ENCODE assay signal across 7 mouse cellular contexts in the genomic region with DNA sequence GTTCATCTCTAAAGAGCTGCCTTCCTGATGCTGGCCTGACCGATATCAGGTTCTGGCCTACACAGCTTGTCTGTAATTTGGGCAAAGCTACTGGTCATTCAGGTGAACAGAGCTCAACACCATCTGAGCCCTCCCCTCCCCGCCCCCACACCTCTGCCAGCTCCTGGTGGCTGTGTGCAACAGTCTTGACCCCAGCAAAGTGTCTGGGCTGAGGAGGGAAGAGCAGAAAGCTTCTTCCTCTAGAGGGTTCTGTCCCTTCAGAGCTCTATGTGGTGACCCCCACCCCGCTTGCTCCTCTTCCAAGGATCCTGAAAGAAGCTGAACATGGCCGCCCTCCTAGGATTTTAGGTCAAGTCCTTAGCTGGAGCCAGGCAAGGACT. TPM values are rescaled to one million over a fixed set of nuclear protein-coding genes. Genes with fewer than 3 reads are reported as not detected.
DNase-seq lines count a peak whose midpoint lies in the region; ATAC-seq lines count a peak whose summit lies in the region.

No protein-coding gene starts in this region.

- peak overlapping the region; percentile 97 for H3K27ac ChIP-seq in lung, embryonic 16.5 days (ENCODE audit: low read length)
- H3K27ac ChIP-seq in forebrain, embryonic 12.5 days = peak overlapping the region; percentile 89
- H3K27ac ChIP-seq in limb, embryonic 10.5 days = peak overlapping the region; percentile 86
- H3K27ac ChIP-seq in neural tube, embryonic 15.5 days (replicated peaks) = peak overlapping the region; percentile 77

- H3K27me3 ChIP-seq in lung, embryonic 16.5 days (ENCODE audit: control insufficient read depth, insufficient read depth, low read depth, low read length) = no peaks in the 10 kb centered on the region
- no peaks in the 10 kb centered on the region for H3K27me3 ChIP-seq in forebrain, embryonic 12.5 days
- H3K27me3 ChIP-seq in limb, embryonic 10.5 days (ENCODE audit: low read depth, poor library complexity, severe bottlenecking) = no peaks in the 10 kb centered on the region
- H3K27me3 ChIP-seq in neural tube, embryonic 15.5 days (replicated peaks) = no peaks in the 10 kb centered on the region

- WGBS in lung, embryonic 16.5 days = 81% methylated on average over 4 of the region's 4 CpGs
- WGBS in forebrain, embryonic 12.5 days = 80% methylated on average over 4 of the region's 4 CpGs
- whole genome bisulfite sequencing in limb, embryonic 10.5 days = 82% methylated on average over 4 of the region's 4 CpGs
- WGBS in neural tube, embryonic 15.5 days = 72% methylated on average over 4 of the region's 4 CpGs

- peak overlapping the region; percentile 43 for H3K9ac ChIP-seq in lung, embryonic 16.5 days (ENCODE audit: low read length)
- H3K9ac ChIP-seq in forebrain, embryonic 12.5 days = no peak overlapping the region; the same call in 1 of the 2 replicates
- no peak overlapping the region for H3K9ac ChIP-seq in neural tube, embryonic 15.5 days (replicated peaks)

- H3K36me3 ChIP-seq in lung, embryonic 16.5 days (ENCODE audit: control insufficient read depth, insufficient read depth, low read length) = no peaks in the 10 kb centered on the region
- no peaks in the 10 kb centered on the region for H3K36me3 ChIP-seq in forebrain, embryonic 12.5 days (replicated peaks)
- H3K36me3 ChIP-seq in limb, embryonic 10.5 days = no peaks in the 10 kb centered on the region
- H3K36me3 ChIP-seq in neural tube, embryonic 15.5 days = no peaks in the 10 kb centered on the region

- no peak for DNase-seq in lung, postnatal 25 days (ENCODE audit: low spot score)
- DNase-seq in limb, embryonic 10.5 days (ENCODE audit: low spot score) = no peak
- no peak for DNase-seq in MN1 (ENCODE audit: low spot score)
- no peak for DNase-seq in adrenal gland, postnatal 14 days

- no peak; the same call in 1 of the 2 replicates for ATAC-seq in lung, embryonic 16.5 days (ENCODE audit: low read depth)
- ATAC-seq in forebrain, embryonic 12.5 days (ENCODE audit: low FRiP score) = peak; percentile 7; the same call in 1 of the 2 replicates
- ATAC-seq in neural tube, embryonic 15.5 days (ENCODE audit: low FRiP score) = peak; percentile 43; the same call in 1 of the 2 replicates

- peaks cover 42% of the 10 kb centered on the region for H3K4me1 ChIP-seq in lung, embryonic 16.5 days (replicated peaks; ENCODE audit: control insufficient read depth, insufficient read depth, low read length)
- H3K4me1 ChIP-seq in forebrain, embryonic 12.5 days = peaks cover 24% of the 10 kb centered on the region
- peaks cover 36% of the 10 kb centered on the region for H3K4me1 ChIP-seq in limb, embryonic 10.5 days
- H3K4me1 ChIP-seq in neural tube, embryonic 15.5 days = peaks cover 30% of the 10 kb centered on the region

- H3K9me3 ChIP-seq in lung, embryonic 16.5 days (ENCODE audit: control insufficient read depth, low read length) = no peaks in the 10 kb centered on the region
- no peaks in the 10 kb centered on the region for H3K9me3 ChIP-seq in forebrain, embryonic 12.5 days
- no peaks in the 10 kb centered on the region for H3K9me3 ChIP-seq in limb, embryonic 10.5 days (replicated peaks)
- no peaks in the 10 kb centered on the region for H3K9me3 ChIP-seq in neural tube, embryonic 15.5 days (replicated peaks)

- H3K4me2 ChIP-seq in lung, embryonic 16.5 days (ENCODE audit: low read depth, low read length) = no peak overlapping the region
- H3K4me2 ChIP-seq in forebrain, embryonic 12.5 days = peak overlapping the region; percentile 2; the same call in 1 of the 2 replicates
- no peak overlapping the region for H3K4me2 ChIP-seq in neural tube, embryonic 15.5 days

- H3K4me3 ChIP-seq in lung, embryonic 16.5 days (ENCODE audit: low read length) = no peak overlapping the region
- no peak overlapping the region for H3K4me3 ChIP-seq in forebrain, embryonic 12.5 days (replicated peaks)
- H3K4me3 ChIP-seq in limb, embryonic 10.5 days = no peak overlapping the region
- H3K4me3 ChIP-seq in neural tube, embryonic 15.5 days (replicated peaks) = no peak overlapping the region

RNA-seq across cellular contexts. Expression of gene Nfkbia, which starts 46.1 kb away (rescaled TPM):
- 130 and 136 TPM in 2 replicates for polyA plus RNA-seq in lung, embryonic 16.5 days (2015; fragmentation: Nextera tagmentation; extraction: Ambion mirVana)
- 36.4 and 39.6 TPM in 2 replicates for polyA plus RNA-seq in forebrain, embryonic 12.5 days (2016; fragmentation: Nextera tagmentation; extraction: Ambion mirVana)
- 38.0 and 56.9 TPM in 2 replicates for polyA plus RNA-seq in limb, embryonic 10.5 days (2016; fragmentation: Nextera tagmentation; extraction: Ambion mirVana)
- polyA plus RNA-seq in neural tube, embryonic 15.5 days (2015; fragmentation: Nextera tagmentation; extraction: Ambion mirVana) = 60.2 and 92.7 TPM in 2 replicates
- total RNA-seq in adrenal gland, postnatal 14 days (2021) = 95.5 and 107 TPM in 2 replicates
